Mouse (Mus musculus): ENCODE results near the gene Sfxn2.

The Sfxn2 gene

GRCm38 (mm10) chr19:46646041-46646481 lies 72.9 kb downstream of the Sfxn2 start:
- no peak for TF ChIP-seq NANOG (IDR thresholded peaks at IDR 0.05; ENCODE audit: borderline replicate concordance, low read length)
- Histone ChIP-seq H3K4me1 (replicated peaks; ENCODE audit: low read depth, low read length) (peaks cover 56% of the 10 kb centered on the region), H3K4me3 (replicated peaks; ENCODE audit: low read length) (no peak overlapping the region), H3K36me3 (ENCODE audit: insufficient read depth, low read length) (peaks cover 44% of the 10 kb centered on the region), H3K27me3 (ENCODE audit: insufficient read depth, low read length) (no peaks in the 10 kb centered on the region), H3K9me3 (ENCODE audit: low read length) (no peaks in the 10 kb centered on the region)

- Histone ChIP-seq H3K4me1 (replicated peaks; ENCODE audit: low read depth, low read length) (peaks cover 46% of the 10 kb centered on the region), H3K36me3 (ENCODE audit: insufficient read depth, low read length) (peaks cover 52% of the 10 kb centered on the region), H3K9me3 (ENCODE audit: low read length) (no peaks in the 10 kb centered on the region), H3K27me3 (ENCODE audit: insufficient read depth, low read length) (no peaks in the 10 kb centered on the region), H3K4me3 (replicated peaks; ENCODE audit: low read length) (no peak overlapping the region)
- TF ChIP-seq CTCF (conservative IDR thresholded peaks at IDR 0.05; ENCODE audit: low read length) (no peak), POU5F1 (IDR thresholded peaks at IDR 0.05; ENCODE audit: borderline replicate concordance, low read length) (no peak), NANOG (IDR thresholded peaks at IDR 0.05; ENCODE audit: borderline replicate concordance, low read length) (no peak)
These were observed 74.1 kb downstream of the Sfxn2 start for GRCm38 (mm10) chr19:46647254-46647653.

All from E14TG2a.4 (cell line).